Mouse (Mus musculus): ENCODE data around the gene Msh4. TPM values are rescaled to one million over a fixed set of nuclear protein-coding genes. Genes with fewer than 3 reads are reported as not detected.

Gene Msh4
- not detected for polyA plus RNA-seq (2017; shearing (Covaris generic))

GRCm38 (mm10) chr3:153906136-153906871 lies at the start of gene Msh4:
Gene Msh4 (minus strand): TSS chr3:153906138.

GRCm38 (mm10) chr3:153944335-153944990 lies 38.5 kb upstream of the Msh4 start, which contains the start of gene Acadm:
Gene Acadm (minus strand): TSS chr3:153944632.

GRCm38 (mm10) chr3:153912546-153913509 lies 6.9 kb upstream of the Msh4 start, which contains the start of gene Rabggtb:
Gene Rabggtb (minus strand): TSS chr3:153913009.

GRCm38 (mm10) chr3:153844030-153844429 lies 61.9 kb downstream of the Msh4 start, which contains the start of gene Asb17:
Gene Asb17 (plus strand): TSS chr3:153844209.

Other genes starting within 250 kb of the Msh4 start
- gene St6galnac3, start 181.0 kb downstream of the Msh4 start, polyA plus RNA-seq (2017; shearing (Covaris generic)): 54.0 TPM
- not detected for gene Asb17, start 61.9 kb downstream of the Msh4 start, polyA plus RNA-seq (2017; shearing (Covaris generic))
- gene Rabggtb, start 6.9 kb upstream of the Msh4 start, polyA plus RNA-seq (2017; shearing (Covaris generic)): 38.1 TPM
- gene Acadm, start 38.5 kb upstream of the Msh4 start, polyA plus RNA-seq (2017; shearing (Covaris generic)): 63.4 TPM
- not detected for gene Slc44a5, start 67.3 kb upstream of the Msh4 start, polyA plus RNA-seq (2017; shearing (Covaris generic))